Mouse (Mus musculus) hindlimb bud, embryonic 11.5 days (tissue): ENCODE results near the gene Unc80.

Source experiments
- DNase-seq: peaks from one replicate; pipeline ENCODE4 v3.0.0-alpha.2; 2012; ENCODE audit warnings: low read depth, low spot score; ENCODE audit errors: extremely low spot score

The Unc80 gene

DNA sequence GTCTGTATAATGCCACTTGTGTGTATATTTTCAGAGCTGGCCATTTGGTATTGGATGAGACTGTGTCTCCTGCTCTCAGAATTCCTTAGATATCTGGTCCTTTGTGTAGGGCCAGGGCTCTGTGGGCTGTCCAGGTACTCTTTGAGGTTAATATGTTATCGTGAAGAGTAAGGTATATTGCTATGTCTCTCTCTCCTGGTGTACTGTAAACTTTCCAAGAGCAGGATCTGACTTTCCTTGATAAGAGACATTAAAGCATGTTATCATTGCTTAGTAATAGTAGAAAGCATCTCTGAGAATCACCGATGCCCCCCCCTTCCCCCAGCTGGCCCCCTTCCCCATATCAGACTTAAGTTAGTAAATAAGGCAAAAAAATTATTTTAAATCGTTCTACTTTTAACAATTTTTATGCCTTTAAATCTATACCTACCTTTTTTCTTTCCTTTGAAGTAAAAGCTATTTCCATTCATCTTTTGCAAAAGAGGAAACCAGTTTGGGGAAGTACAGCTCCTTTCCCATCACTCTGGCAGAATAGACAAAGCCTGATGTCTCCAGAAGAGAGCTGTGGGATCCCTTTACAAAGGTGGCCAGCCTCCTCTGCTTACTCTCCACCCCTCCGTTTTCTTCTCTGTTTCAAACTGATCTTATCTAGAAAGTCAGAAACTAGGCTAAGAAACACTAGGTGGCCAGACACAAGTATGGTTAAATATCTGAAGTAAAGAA, 234.6 kb downstream of the Unc80 start:
- DNase-seq: no peak

DNA sequence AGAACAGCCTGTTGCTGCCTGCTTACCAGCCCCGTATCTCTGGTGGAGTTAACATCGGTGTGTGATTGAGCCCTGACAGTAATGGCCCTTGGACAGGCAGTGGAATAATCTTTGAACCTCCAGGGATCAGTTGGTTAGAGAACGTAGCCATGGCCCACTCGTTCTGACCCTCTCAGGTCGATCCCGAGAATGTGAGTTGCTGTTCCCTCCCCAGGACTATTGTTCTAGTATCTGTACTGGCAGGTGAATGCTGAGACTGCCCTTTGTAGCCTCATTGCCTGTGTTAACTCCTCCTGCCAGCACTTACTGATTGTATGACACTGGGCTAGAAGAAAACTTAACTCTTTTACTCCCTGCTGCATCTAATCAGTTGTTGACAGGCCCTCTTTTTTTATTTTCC, 236.4 kb downstream of the Unc80 start:
- no peak for DNase-seq

DNA sequence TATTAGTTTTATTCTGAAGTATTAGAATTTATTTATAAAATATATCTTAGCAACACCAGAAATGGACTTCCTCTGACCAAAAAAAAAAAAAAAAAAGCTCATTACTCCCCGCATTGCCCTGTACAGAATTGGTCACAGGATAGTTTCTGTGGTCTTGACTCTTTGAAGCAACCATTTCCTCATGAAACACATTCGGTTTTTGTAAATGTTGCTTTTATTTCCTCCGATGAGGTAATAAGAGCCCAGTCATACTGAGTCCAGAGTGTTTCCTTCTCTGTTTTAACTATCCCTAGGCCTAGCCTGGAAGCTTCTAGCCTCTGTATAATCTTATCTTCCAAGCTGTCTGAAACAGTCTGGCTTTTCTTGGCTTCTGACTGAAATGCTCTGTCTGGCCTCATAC, 244.7 kb downstream of the Unc80 start:
- DNase-seq: no peak

DNA sequence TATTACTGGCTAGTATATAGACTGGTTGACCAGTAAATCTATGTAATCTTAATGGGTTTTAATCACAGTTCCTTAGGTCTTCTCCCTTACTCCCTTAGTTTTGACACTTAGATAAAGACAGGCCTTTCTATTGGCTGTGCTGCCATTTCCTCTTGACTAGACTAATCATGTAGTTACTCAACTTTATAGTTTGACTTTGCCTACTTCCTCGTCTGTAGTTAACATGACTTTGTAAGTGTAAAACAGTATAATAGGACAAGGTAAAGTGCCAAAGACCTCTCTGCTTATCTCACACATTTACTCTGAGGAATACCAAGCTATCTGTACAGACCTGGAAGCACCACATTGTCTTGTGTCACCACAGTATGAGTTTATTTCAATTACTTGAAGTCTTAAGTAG, 262.4 kb downstream of the Unc80 start:
- DNase-seq: no peak
